Mouse (Mus musculus) kidney, embryonic 14.5 days (tissue): ENCODE measurements around the gene Ylpm1. TPM values are rescaled to one million over a fixed set of nuclear protein-coding genes. Genes with fewer than 3 reads are reported as not detected.

Source experiments
- ATAC-seq: fragments of 200-750 bp; cut with Nextera tagmentation; 2 replicates; pipeline ENCODE4 v1.8.0; 2017; ENCODE audit warnings: moderate number of reproducible peaks, mild to moderate bottlenecking, moderate TSS enrichment, moderate library complexity; ENCODE audit not compliant: low FRiP score, low TSS enrichment
- H3K27ac ChIP-seq: fragments of 300-500 bp; sonication (generic); 2 replicates; pipeline ENCODE4 v1.5.1; 2014; ENCODE audit warnings: low read depth, mild to moderate bottlenecking, low read length, moderate library complexity, mixed read lengths
- H3K27me3 ChIP-seq: fragments of 300-500 bp; sonication (generic); 2 replicates; pipeline ENCODE4 v1.6.1; 2014; ENCODE audit warnings: mild to moderate bottlenecking, low read length; ENCODE audit not compliant: control insufficient read depth, insufficient read depth
- H3K36me3 ChIP-seq: fragments of 300-500 bp; sonication (generic); 2 replicates; pipeline ENCODE4 v1.6.1; 2014; ENCODE audit warnings: low read length, mixed read lengths; ENCODE audit not compliant: control insufficient read depth, insufficient read depth
- H3K4me1 ChIP-seq: fragments of 300-500 bp; sonication (generic); 2 replicates; pipeline ENCODE4 v1.6.1; 2014; ENCODE audit warnings: low read length, mixed read lengths; ENCODE audit not compliant: control insufficient read depth, insufficient read depth
- H3K4me2 ChIP-seq: fragments of 300-500 bp; sonication (generic); replicated peaks from 2 replicates; pipeline ENCODE4 v1.6.1; 2014; ENCODE audit warnings: low read depth, mild to moderate bottlenecking, low read length
- H3K4me3 ChIP-seq: fragments of 300-500 bp; sonication (generic); 2 replicates; pipeline ENCODE4 v1.5.1; 2014; ENCODE audit warnings: mild to moderate bottlenecking, low read length
- H3K9ac ChIP-seq: fragments of 300-500 bp; sonication (generic); 2 replicates; pipeline ENCODE4 v1.6.1; 2014; ENCODE audit warnings: low read depth, mild to moderate bottlenecking, low read length, moderate library complexity
- H3K9me3 ChIP-seq: fragments of 300-500 bp; sonication (generic); 2 replicates; pipeline ENCODE4 v1.6.1; 2016; ENCODE audit warnings: low read length; ENCODE audit not compliant: control insufficient read depth
- WGBS: fragments of 180-500 bp; shearing (Covaris S2); extraction: QIAGEN DNeasy Blood & Tissue Kit; methylation state at CpG from one replicate; pipeline ENCODE4 v1.1.7; 2014; 5-methylcytosine and 5-hydroxymethylcytosine counted together
- polyA plus RNA-seq: library from polyadenylated mRNA; unstranded; fragments of >200 nt; fragmentation: Nextera tagmentation; extraction: Ambion mirVana; gene quantifications from 2 replicates; pipeline ENCODE4 v1.2.1, GENCODE M21; 2014

The Ylpm1 gene
- polyA plus RNA-seq, 1 experiment from 2014 or later = 47.0 TPM

DNA sequence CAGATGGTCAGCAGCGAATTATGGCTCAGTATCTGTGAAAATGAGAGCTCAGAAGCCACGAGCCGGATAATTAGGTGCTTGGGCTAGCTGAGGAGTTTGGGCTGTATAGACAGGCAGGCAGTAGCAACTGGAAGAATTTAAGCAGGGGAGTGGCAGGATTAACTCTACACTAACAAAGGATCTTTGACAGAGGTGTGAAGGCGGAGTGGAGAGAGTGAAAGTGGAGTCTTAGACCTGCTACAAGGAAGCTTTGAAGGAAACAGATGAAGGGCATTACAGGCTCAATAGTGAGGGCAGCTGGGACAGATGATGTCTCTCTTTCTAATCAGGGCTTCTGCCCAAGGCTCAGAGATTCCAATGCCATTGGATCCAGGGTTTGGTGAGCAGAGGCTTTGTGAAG, 113.3 kb downstream of the Ylpm1 start:
- Histone ChIP-seq H3K27ac (no peak overlapping the region), H3K4me2 (peak overlapping the region; percentile 89; the same call in 1 of the 2 replicates), H3K27me3 (no peaks in the 10 kb centered on the region), H3K4me1 (peaks cover 28% of the 10 kb centered on the region), H3K9ac (no peak overlapping the region), H3K4me3 (no peak overlapping the region), H3K9me3 (no peaks in the 10 kb centered on the region), H3K36me3 (no peaks in the 10 kb centered on the region; the same call in 1 of the 2 replicates)
- no peak for ATAC-seq
- 40% methylated on average over 4 of the region's 4 CpGs for WGBS

DNA sequence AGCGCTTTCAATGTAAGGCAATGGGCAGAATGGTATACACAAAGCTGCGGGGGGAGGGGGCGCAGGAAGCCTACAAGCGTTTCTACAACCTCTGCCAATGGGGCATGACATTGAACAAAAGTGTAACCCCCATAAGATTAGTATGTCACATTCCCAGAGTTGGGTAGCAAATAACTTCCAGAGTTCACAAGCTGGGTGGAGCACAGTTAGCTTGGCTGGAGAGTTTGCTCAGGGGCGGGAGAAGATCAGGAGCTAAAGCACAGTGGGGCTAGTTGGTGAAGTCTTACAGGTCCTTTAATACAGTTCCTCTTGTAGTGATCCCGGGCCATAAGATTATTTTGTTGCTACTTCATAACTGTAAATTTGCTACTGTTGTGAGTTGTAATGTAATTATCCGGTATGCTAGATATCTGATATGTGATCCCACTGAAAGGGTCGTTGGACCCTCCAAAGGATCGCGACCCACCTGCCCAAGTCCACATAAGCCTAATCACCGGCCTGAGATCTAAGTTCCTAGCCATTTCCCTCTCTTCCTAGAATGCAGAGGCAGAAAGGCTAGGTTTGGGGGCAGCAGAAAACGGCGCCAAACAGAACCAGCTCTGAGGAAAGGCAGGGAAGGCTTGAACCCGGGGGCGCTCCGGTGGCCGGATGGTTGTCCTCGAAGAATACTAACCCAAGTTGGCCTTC, 114.0 kb downstream of the Ylpm1 start:
- H3K4me2 ChIP-seq = peak overlapping the region; percentile 89
- peak overlapping the region; percentile 97 for H3K9ac ChIP-seq
- H3K9me3 ChIP-seq = no peaks in the 10 kb centered on the region
- H3K27me3 ChIP-seq = no peaks in the 10 kb centered on the region
- peak overlapping the region; percentile 99 for H3K4me3 ChIP-seq
- peak overlapping the region; percentile 83; the same call in 1 of the 2 replicates for H3K27ac ChIP-seq
- 14% methylated on average over 18 of the region's 18 CpGs for WGBS
- H3K36me3 ChIP-seq = no peaks in the 10 kb centered on the region; the same call in 1 of the 2 replicates
- H3K4me1 ChIP-seq = peaks cover 28% of the 10 kb centered on the region
- ATAC-seq = no peak; the same call in 1 of the 2 replicates

DNA sequence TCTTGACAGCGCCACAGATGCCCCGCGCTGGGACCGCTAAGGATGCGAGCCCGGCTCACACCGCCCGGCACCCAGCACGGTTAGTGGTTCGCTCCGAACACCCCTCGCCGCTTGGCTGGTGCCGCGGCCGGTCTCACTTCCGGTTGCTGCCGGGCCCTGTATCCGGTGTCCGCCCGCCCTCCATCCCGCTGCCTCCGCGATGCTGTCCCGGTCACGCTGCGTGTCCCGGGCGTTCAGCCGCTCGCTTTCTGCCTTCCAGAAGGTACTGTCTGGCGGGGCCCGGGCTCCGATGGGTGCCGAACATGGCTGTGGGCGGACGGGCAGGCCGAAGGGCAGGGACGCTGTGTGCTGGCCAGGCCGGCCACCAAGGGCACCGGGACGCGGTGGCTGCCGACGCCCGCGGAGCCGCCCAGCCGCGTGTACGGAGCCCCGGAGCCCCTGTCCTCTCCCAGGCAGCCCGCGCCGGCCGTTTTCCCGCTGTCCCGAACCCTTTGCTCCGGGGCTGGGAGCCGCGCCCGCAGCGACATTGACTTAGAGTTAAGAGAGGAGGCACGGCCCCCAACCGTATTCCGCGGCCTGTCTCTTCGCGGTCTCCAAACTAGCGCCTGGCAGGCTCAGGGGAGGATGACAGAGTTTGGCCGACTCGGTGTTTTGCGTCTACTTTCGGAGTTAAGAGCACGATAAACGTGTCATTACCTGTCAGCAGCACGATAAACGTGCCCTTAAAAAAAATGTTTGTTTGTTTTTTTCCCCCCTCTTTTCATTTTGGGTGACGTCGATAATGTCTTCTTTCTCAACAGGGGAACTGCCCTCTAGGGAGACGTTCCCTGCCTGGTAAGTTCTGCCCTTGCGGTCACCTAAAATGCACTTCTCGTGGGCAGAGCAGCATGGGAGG, 114.8 kb downstream of the Ylpm1 start, which contains the start of the genes Prox2 and Dlst:
TSS of gene Prox2 (minus strand) at position 62 of the 895 bp plus-strand sequence.
TSS of gene Dlst (plus strand) at position 136 of the 895 bp plus-strand sequence.
- Histone ChIP-seq H3K27me3 (no peaks in the 10 kb centered on the region), H3K9me3 (no peaks in the 10 kb centered on the region), H3K27ac (peak within 1 kb of the TSS; percentile 83), H3K36me3 (no peaks in the 10 kb centered on the region; the same call in 1 of the 2 replicates), H3K4me2 (peak within 1 kb of the TSS; percentile 89), H3K4me1 (peaks cover 28% of the 10 kb centered on the region), H3K9ac (peak within 1 kb of the TSS; percentile 97), H3K4me3 (peak within 1 kb of the TSS; percentile 99)
- under 1% methylated on average over 83 of the region's 83 CpGs for WGBS
- ATAC-seq = peak; percentile 95

DNA sequence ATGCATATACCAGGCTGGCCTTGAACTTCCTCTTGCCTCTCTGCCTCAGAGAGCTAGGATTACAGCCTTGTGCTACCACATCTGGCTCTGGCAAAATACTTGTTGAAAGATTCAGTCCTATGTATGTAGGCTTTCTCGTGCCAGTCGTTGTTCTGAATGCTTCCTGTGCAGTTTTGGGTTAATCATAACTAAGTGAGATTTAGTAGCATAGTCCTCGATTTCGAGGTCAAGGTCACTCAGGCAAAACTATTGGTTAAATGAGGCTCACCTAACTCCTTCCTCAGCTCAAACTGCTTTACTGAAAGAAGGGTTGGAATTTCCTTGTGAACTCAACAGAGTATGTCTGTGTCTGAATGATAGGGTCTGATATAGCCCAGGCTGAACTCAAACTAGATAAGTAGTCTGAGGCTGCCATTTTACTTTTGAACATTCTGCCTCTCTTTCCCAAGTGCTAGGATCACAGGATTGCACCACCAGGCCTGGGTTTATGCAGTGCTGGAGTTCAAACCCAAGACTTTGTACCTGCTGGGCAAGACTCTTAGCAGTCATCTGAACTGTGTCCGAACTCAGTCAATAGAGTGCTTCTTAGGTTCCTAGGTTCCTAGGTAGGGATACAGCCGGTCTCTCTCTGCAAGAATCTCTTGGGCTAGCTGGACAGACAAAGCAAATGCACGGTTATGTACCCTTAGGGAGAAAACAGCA, 116.6 kb downstream of the Ylpm1 start:
- no peak overlapping the region for H3K27ac ChIP-seq
- H3K9ac ChIP-seq = no peak overlapping the region; the same call in 1 of the 2 replicates
- no peak overlapping the region for H3K4me3 ChIP-seq
- ATAC-seq = no peak
- WGBS = 82% methylated on average over 7 of the region's 7 CpGs
- H3K4me2 ChIP-seq = peak overlapping the region; percentile 89; the same call in 1 of the 2 replicates
- no peaks in the 10 kb centered on the region for H3K27me3 ChIP-seq
- no peaks in the 10 kb centered on the region for H3K9me3 ChIP-seq
- peaks cover 8% of the 10 kb centered on the region; the same call in 1 of the 2 replicates for H3K36me3 ChIP-seq
- peaks cover 28% of the 10 kb centered on the region for H3K4me1 ChIP-seq

DNA sequence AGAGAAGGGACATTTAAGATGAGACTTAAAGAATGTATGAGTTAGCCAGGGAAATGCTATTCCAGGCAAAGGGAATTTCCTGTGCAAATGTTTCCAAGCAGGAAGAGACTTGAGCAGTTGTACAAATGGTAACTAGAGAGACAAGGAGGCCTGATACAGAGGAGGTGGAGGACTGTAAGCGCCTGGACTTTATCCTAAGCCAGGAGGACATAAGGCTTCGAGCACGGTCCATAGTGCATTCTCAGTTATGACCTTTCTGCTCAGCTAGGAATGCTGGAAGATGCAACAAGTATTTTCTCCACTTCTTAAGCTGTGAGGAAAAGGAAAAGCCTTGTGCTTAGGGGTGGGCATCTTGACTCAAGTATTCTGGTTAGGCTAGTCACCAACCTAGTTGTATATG, 117.2 kb downstream of the Ylpm1 start:
- H3K27ac ChIP-seq = no peak overlapping the region
- no peak overlapping the region for H3K4me2 ChIP-seq
- H3K4me1 ChIP-seq = peaks cover 28% of the 10 kb centered on the region
- H3K27me3 ChIP-seq = no peaks in the 10 kb centered on the region
- no peak overlapping the region for H3K9ac ChIP-seq
- H3K4me3 ChIP-seq = no peak overlapping the region
- no peak for ATAC-seq
- H3K36me3 ChIP-seq = peaks cover 14% of the 10 kb centered on the region
- H3K9me3 ChIP-seq = no peaks in the 10 kb centered on the region
- WGBS = 93% methylated on average over 3 of the region's 3 CpGs

DNA sequence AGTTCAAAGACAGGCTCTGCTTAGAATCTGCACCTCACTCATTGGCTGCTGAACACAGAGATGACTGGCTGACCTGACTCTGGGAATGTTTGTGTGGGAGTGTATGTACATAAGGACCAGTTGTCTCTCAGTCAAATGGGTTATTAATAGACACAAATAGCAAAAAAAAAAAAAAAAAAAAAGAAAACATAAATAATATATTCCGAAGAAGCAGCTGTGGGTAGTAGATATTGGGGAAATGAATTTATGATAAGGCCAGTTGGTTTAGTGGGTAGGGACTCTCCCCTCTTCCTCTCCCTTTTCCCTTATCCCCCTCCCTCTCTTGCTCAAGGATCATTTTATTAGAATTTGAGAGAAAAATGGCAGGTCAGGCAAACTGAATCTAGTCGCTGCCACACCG, 117.8 kb downstream of the Ylpm1 start:
- 93% methylated on average over 3 of the region's 3 CpGs for WGBS

DNA sequence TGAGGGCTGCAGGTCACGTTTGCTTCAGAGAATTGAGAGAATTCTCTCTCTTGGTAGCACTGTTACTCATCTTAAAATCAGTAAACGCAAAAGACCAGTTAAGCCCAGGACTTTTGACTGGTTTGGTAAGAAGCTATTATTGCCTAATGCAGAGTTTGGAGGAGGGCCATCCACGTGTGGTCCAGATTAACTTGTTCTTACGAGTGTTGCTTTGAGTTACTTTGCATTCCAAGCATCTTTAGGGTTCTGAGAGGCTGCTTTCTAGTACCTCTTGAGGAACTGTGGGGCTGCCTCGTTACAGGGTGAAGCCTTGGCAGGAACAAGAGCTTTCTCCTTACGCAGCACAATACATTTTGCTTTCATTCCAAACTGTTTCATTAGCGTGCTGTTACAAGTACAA, 119.6 kb downstream of the Ylpm1 start:
- peaks cover 32% of the 10 kb centered on the region for H3K36me3 ChIP-seq
- peaks cover 20% of the 10 kb centered on the region for H3K4me1 ChIP-seq

More for the DNA sequence above, 117.8 kb downstream of the Ylpm1 start:
- Histone ChIP-seq H3K27me3 (no peaks in the 10 kb centered on the region), H3K4me1 (peaks cover 28% of the 10 kb centered on the region), H3K36me3 (peaks cover 20% of the 10 kb centered on the region), H3K4me2 (no peak overlapping the region), H3K9me3 (no peaks in the 10 kb centered on the region), H3K9ac (no peak overlapping the region), H3K27ac (no peak overlapping the region), H3K4me3 (no peak overlapping the region)
- ATAC-seq = no peak

More for the DNA sequence above, 119.6 kb downstream of the Ylpm1 start:
- Histone ChIP-seq H3K9ac (no peak overlapping the region), H3K4me2 (no peak overlapping the region), H3K9me3 (no peaks in the 10 kb centered on the region), H3K27ac (no peak overlapping the region), H3K4me3 (no peak overlapping the region), H3K27me3 (no peaks in the 10 kb centered on the region)
- WGBS = 84% methylated on average over 7 of the region's 7 CpGs
- no peak for ATAC-seq
